Mouse (Mus musculus) embryonic fibroblast, embryonic 13.5 days (primary cell): Measurements from ENCODE around the gene Slc5a4a. TPM values are rescaled to one million over a fixed set of nuclear protein-coding genes. Genes with fewer than 3 reads are reported as not detected.

ENCODE experiments used
- H3K27ac ChIP-seq: 2 replicates; pipeline ENCODE4 v1.5.1; 2012; ENCODE audit warnings: low read length, control low read depth, inconsistent platforms; ENCODE audit not compliant: insufficient read depth
- H3K4me1 ChIP-seq: 2 replicates; pipeline ENCODE4 v1.6.1; 2011; ENCODE audit warnings: low read length; ENCODE audit not compliant: control insufficient read depth, insufficient read depth
- H3K4me3 ChIP-seq: 2 replicates; pipeline ENCODE4 v1.5.1; 2011; ENCODE audit warnings: mild to moderate bottlenecking, control low read depth, low read length; ENCODE audit not compliant: insufficient read depth
- CTCF ChIP-seq: IDR thresholded peaks from 2 replicates; pipeline ENCODE4 v1.5.1; 2011; ENCODE audit warnings: mild to moderate bottlenecking, control low read depth, low read length, moderate library complexity, borderline replicate concordance; ENCODE audit not compliant: insufficient read depth
- POLR2A ChIP-seq: IDR thresholded peaks from 2 replicates; pipeline ENCODE4 v1.6.1; 2011; ENCODE audit warnings: low read depth, mild to moderate bottlenecking, control low read depth, low read length, moderate library complexity
- polyA plus RNA-seq: library from polyadenylated mRNA; stranded (reverse); fragments of >200 nt; gene quantifications from 2 replicates; pipeline ENCODE4 v1.2.4, GENCODE M21; 2011; ENCODE audit warnings: low read depth; ENCODE audit not compliant: missing spikeins, insufficient read length

The Slc5a4a gene
- polyA plus RNA-seq, 1 experiment: not detected

GRCm38 (mm10) chr10:76214161-76214560, 66.9 kb downstream of the Slc5a4a start:
- TF ChIP-seq CTCF: no peak
- no peak for TF ChIP-seq POLR2A
- H3K4me1 ChIP-seq: no peaks in the 10 kb centered on the region
- H3K4me3 ChIP-seq: no peak overlapping the region
- H3K27ac ChIP-seq: no peak overlapping the region

DNA sequence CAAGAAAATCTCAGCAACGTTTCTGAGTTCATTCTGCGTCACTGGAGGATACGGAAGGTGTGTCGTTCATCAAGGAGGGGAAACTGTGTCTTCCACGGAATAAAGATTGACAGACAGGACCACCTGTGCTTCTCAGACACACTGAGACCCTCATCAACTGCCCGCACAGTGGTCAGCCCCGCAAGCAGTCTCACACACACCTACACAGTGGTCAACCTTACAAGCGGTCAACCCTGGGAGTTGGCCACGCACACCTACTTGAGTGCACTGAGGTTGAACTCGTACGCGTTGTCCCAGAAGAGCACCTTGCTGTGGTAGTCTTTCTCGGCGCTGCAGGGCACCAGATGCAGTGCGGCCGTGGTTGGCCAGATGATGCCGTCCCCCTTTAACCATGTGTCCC, 69.8 kb downstream of the Slc5a4a start:
- no peak overlapping the region for H3K4me3 ChIP-seq
- TF ChIP-seq CTCF (no peak), POLR2A (no peak)
- H3K4me1 ChIP-seq: no peaks in the 10 kb centered on the region
- H3K27ac ChIP-seq: no peak overlapping the region

- TF ChIP-seq POLR2A: no peak
- TF ChIP-seq CTCF: no peak
- Histone ChIP-seq H3K27ac (no peak overlapping the region), H3K4me3 (no peak overlapping the region), H3K4me1 (no peaks in the 10 kb centered on the region)
Observed at GRCm38 (mm10) chr10:76218240-76218639, 71.0 kb downstream of the Slc5a4a start.

GRCm38 (mm10) chr10:76225944-76226343, 78.7 kb downstream of the Slc5a4a start:
- no peaks in the 10 kb centered on the region for H3K4me1 ChIP-seq
- no peak overlapping the region for H3K4me3 ChIP-seq
- TF ChIP-seq POLR2A (no peak), CTCF (no peak)
- no peak overlapping the region for H3K27ac ChIP-seq

DNA sequence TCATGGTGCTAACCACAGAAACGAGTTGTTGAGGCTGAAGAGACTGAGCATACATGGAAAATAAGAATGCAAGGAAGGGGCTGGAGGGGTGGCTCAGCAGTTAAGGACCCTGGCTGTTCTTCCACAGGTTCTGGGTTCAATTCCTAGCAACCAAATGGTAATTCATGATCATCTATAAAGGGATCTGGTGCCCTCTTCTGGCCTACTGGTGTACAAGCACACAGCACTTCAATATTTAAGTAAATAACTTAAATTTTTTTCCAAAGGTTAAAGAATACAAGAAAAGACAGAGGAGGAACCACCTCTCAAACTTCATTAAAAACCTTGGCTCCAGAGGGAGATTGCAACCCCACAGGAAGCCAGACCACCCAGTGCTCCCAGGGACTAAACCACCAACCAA, 82.4 kb downstream of the Slc5a4a start:
- TF ChIP-seq POLR2A: no peak
- no peak for TF ChIP-seq CTCF
- no peaks in the 10 kb centered on the region for H3K4me1 ChIP-seq
- H3K27ac ChIP-seq: no peak overlapping the region
- H3K4me3 ChIP-seq: no peak overlapping the region

DNA sequence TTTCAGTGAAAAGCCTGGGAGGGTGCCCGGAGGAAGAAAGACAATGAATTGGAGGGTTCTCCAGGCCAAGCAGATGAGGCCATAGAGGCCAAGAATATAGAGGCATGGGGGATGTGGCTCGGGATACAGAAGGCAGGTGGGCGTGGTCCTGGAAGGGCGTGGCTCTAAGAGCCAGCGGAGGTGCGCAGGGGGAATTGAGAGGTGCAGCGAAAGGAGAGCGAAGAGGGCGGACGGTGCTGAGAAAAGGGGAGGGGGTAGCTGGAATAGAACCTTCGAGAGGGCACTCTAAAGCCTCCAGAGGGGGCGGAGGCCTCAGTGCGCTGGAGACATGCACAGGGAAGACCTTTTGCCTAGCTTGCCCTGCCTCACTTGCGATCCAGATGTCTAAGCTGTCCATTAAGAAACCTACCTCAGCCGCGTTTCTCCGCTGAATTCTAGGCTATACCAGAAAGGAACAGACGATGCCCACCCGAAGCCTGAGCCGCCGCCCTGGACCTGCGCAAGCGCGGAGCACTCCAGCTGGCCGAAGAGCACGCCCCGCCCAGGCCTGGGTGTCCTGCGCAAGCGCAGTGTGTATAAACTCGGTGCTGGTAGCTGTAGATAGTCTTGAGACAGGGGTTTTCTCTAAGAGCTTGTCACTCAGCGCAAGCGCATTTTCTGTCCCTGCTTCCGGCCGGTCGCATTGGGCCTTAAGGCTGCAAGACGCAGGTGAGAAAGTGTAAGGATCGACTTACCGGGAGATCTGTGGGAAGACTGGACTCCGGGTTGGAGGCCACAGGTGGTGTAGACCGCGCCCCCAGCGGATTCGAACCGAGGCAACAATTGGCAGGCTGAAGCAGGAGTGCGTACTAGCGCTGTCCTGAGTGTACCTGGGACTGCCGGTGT, 90.3 kb downstream of the Slc5a4a start, which contains the start of gene Prmt2:
Gene Prmt2, minus strand, starts transcription at position 525 of the 885 bp plus-strand sequence.
- Histone ChIP-seq H3K4me1 (peaks cover 4% of the 10 kb centered on the region), H3K4me3 (peak within 1 kb of the TSS; percentile 78), H3K27ac (peak within 1 kb of the TSS; percentile 48)
- TF ChIP-seq POLR2A (peak; percentile 93), CTCF (no peak)

Other genes with a start within 250 kb of the Slc5a4a start
- 56.2 and 77.9 TPM in 2 replicates for gene Smarcb1, start 225.8 kb upstream of the Slc5a4a start, polyA plus RNA-seq
- gene Chchd10, start 214.3 kb upstream of the Slc5a4a start, polyA plus RNA-seq: 21.8 and 23.1 TPM in 2 replicates
- gene Mmp11, start 211.0 kb upstream of the Slc5a4a start, polyA plus RNA-seq: 69.2 and 71.0 TPM in 2 replicates
- 0.74 TPM in 1 of 2 replicates, not detected in the other for gene Gm867, start 206.8 kb upstream of the Slc5a4a start, polyA plus RNA-seq
- gene Vpreb3, start 204.4 kb upstream of the Slc5a4a start, polyA plus RNA-seq: not detected in 2 replicates
- not detected in 2 replicates for gene Gm5134, start 192.9 kb upstream of the Slc5a4a start, polyA plus RNA-seq
- gene Zfp280b, start 114.8 kb upstream of the Slc5a4a start, polyA plus RNA-seq: 13.4 and 13.8 TPM in 2 replicates
- not detected in 2 replicates for gene Slc5a4b, start 36.5 kb upstream of the Slc5a4a start, polyA plus RNA-seq
- 32.2 and 33.9 TPM in 2 replicates for gene Prmt2, start 90.4 kb downstream of the Slc5a4a start, polyA plus RNA-seq
- 0.35 TPM in 1 of 2 replicates, not detected in the other for gene S100b, start 106.4 kb downstream of the Slc5a4a start, polyA plus RNA-seq
- 28.2 and 30.9 TPM in 2 replicates for gene Dip2a, start 197.8 kb downstream of the Slc5a4a start, polyA plus RNA-seq